Mouse (Mus musculus) olfactory bulb, adult 2 months (tissue): Measurements from ENCODE around the gene Dip2c. TPM values are rescaled to one million over a fixed set of nuclear protein-coding genes. Genes with fewer than 3 reads are reported as not detected.

Experiments used
- H3K27ac ChIP-seq: fragments of 200-500 bp; 2 replicates; pipeline ENCODE4 v1.5.1; 2012; ENCODE audit warnings: low read depth, low read length; ENCODE audit not compliant: insufficient read depth
- H3K4me1 ChIP-seq: fragments of 200-500 bp; 2 replicates; pipeline ENCODE4 v1.6.1; 2012; ENCODE audit warnings: low read length; ENCODE audit not compliant: control insufficient read depth, insufficient read depth
- H3K4me3 ChIP-seq: fragments of 200-500 bp; 2 replicates; pipeline ENCODE4 v1.5.1; 2012; ENCODE audit warnings: mild to moderate bottlenecking, low read depth, low read length, moderate library complexity; ENCODE audit not compliant: insufficient read depth
- CTCF ChIP-seq: fragments of 200-500 bp; IDR thresholded peaks from 2 replicates; pipeline ENCODE4 v1.5.1; 2012; ENCODE audit warnings: low read depth, mild to moderate bottlenecking, low read length, moderate library complexity; ENCODE audit not compliant: insufficient read depth
- POLR2A ChIP-seq: fragments of 200-500 bp; IDR thresholded peaks from 2 replicates; pipeline ENCODE4 v1.6.1; 2012; ENCODE audit warnings: mild to moderate bottlenecking, low read depth, low read length, moderate library complexity; ENCODE audit not compliant: insufficient read depth
- WGBS: fragments of 180-500 bp; shearing (Covaris S2); methylation state at CpG from one replicate; pipeline ENCODE4 v1.1.7; 2018; 5-methylcytosine and 5-hydroxymethylcytosine counted together
- polyA plus RNA-seq: library from polyadenylated mRNA; stranded (reverse); fragments of >200 nt; gene quantifications from 2 replicates; pipeline ENCODE4 v1.2.4, GENCODE M21; 2012; ENCODE audit warnings: low replicate concordance; ENCODE audit not compliant: missing spikeins, insufficient read depth, insufficient read length

Dip2c gene
- polyA plus RNA-seq, 1 experiment = 117 TPM

DNA sequence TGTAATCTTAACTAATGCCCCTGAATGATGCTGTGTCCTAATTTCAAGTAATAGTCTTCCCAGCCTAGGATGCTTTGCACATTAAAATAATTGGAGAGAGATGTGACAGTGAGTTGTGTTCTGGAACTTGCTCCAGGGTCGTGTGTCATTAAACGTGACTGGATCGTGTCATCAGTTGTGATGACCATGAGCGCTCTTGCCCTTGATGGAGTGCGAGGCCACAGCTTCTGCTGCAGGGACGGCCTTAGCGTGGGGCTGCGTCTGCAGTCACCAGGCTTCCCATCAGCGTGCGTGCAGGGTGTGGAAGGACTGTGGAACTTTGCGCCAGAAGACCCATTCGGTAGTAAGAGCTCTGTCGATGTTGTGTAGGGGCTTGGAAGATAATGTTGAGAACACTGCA, 372.4 kb downstream of the Dip2c start:
- no peak overlapping the region for H3K4me3 ChIP-seq
- H3K27ac ChIP-seq = no peak overlapping the region
- TF ChIP-seq CTCF (no peak), POLR2A (no peak)
- WGBS = 96% methylated on average over 13 of the region's 13 CpGs
- peaks cover 6% of the 10 kb centered on the region for H3K4me1 ChIP-seq

DNA sequence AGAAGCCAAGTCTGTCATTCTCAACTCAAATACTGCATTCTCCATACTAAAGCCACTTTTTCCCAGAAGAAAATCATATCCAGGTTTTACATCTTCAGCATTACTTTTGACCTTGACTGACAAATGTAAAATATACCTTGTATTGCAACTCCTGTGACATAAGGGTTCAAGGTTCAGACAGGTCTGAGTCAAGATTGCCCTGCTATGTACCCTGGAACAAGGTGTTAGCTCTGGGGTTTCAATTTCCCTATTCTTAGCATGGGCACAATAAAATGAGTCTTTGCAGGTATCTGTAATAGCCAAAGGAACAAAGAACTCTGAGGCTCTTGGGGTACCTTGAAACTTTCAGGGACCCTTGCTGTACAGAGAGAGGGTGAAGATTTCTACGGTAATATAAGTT, 373.6 kb downstream of the Dip2c start:
- TF ChIP-seq CTCF (no peak), POLR2A (no peak)
- 100% methylated on average over 1 of the region's 1 CpGs for WGBS
- H3K27ac ChIP-seq = no peak overlapping the region

DNA sequence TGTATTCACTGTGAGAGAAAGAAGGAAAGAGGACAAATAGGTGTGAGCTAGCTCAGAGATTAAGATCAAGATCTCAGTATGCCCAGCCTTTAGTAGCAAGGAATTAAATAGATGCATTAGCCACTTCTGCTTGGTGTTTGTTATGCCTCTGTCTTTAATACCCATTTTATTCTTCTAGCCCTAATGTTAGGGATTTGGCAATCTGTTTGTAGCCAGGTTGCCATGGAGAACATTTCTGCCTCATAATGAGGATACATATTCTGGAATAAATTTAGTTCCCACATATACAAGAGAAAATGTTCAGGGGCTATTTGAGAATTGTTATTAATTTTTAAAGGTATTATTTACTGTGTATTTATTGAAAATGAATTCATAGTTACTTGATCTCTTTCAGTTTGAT, 374.3 kb downstream of the Dip2c start:
- Histone ChIP-seq H3K27ac (no peak overlapping the region), H3K4me3 (no peak overlapping the region), H3K4me1 (peaks cover 3% of the 10 kb centered on the region; the same call in 1 of the 2 replicates)
- TF ChIP-seq POLR2A = no peak
- no peak for TF ChIP-seq CTCF

More for the DNA sequence above, 373.6 kb downstream of the Dip2c start:
- H3K4me3 ChIP-seq = no peak overlapping the region
- peaks cover 6% of the 10 kb centered on the region for H3K4me1 ChIP-seq

DNA sequence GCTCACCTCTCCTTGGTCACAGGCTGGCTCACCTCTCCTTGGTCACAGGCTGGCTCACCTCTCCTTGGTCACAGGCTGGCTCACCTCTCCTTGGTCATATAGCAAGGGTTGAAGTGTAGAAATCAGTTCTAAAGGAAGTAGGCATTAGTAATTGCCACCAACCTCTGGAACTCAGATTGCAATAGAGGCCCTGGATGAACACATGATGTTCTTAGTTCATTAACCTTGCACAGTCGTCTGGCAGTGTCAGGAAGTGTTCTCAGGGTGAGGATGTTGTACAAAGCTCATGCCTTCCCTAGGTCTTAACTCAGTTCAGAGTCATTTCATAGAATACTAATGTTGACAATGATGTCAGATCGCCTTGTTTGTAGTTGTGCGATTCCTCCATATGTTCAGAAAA, 376.7 kb downstream of the Dip2c start:
- TF ChIP-seq CTCF = no peak
- no peak for TF ChIP-seq POLR2A

DNA sequence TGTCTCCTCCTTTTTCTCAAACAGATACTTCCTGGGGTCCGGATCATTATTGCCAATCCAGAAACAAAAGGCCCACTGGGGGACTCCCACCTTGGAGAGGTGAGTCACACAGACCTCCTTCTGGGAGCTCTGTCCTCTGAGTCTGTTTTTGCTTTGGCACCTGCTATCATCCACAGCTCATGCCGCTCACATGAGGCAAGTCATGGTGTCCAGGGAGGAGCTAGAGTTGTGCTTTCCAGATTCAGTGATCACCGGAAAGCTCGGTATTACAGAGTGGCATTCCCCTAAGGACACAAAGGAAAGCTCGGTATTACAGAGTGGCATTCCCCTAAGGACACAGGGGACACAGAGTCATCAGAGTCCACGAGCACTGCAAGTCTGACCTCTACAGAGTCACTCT, 380.3 kb downstream of the Dip2c start:
- Histone ChIP-seq H3K4me3 (no peak overlapping the region), H3K27ac (no peak overlapping the region), H3K4me1 (no peaks in the 10 kb centered on the region)
- 91% methylated on average over 6 of the region's 6 CpGs for WGBS
- TF ChIP-seq POLR2A = no peak
- TF ChIP-seq CTCF = no peak

More for the DNA sequence above, 376.7 kb downstream of the Dip2c start:
- Histone ChIP-seq H3K4me3 (no peak overlapping the region), H3K27ac (no peak overlapping the region), H3K4me1 (peaks cover 3% of the 10 kb centered on the region; the same call in 1 of the 2 replicates)
- 82% methylated on average over 3 of the region's 3 CpGs for WGBS

DNA sequence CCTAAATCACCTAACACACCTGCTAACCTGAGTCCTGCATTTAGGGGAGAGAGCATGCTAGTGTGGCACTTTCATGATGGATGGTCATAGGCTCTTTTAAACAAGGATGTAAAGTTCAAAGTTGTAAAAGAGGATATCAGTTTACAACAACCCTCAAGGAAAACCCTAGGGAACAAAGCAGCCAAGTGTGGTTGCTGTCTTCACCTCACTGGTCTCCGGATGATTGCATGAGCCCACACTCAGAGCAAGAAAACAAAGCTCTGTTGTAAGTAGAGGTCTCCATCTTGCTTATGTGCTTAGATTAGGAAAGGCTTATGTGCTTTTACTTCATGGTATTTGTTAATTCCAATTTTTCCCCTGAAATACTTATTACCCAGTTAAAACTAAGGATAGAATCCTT, 384.4 kb downstream of the Dip2c start:
- Histone ChIP-seq H3K4me3 (no peak overlapping the region), H3K27ac (no peak overlapping the region), H3K4me1 (no peaks in the 10 kb centered on the region)
- TF ChIP-seq POLR2A (no peak), CTCF (no peak)
- WGBS = 77% methylated on average over 1 of the region's 1 CpGs

DNA sequence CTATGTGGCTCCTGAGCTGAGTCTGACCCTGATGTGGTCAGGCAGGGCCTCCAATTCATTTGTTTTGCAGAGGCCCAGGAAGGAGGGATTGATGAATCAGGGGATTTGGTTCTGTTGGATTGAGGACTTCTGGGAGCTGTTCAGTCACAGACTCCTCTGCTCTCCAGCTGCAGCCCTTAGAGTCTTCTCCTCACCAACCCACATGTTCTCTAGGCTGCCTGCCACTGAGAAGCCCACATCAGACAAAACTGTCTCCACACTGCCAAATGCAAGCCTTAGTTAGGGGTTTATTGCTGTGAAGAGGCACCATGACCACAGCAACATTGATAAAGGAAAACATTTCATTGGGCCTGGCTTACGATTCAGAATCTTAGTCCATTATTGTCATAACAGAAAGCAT, 387.3 kb downstream of the Dip2c start:
- H3K27ac ChIP-seq = no peak overlapping the region
- no peak for TF ChIP-seq CTCF
- TF ChIP-seq POLR2A = no peak
- no peak overlapping the region for H3K4me3 ChIP-seq
- H3K4me1 ChIP-seq = peaks cover 2% of the 10 kb centered on the region; the same call in 1 of the 2 replicates
- WGBS = 90% methylated on average over 1 of the region's 1 CpGs

DNA sequence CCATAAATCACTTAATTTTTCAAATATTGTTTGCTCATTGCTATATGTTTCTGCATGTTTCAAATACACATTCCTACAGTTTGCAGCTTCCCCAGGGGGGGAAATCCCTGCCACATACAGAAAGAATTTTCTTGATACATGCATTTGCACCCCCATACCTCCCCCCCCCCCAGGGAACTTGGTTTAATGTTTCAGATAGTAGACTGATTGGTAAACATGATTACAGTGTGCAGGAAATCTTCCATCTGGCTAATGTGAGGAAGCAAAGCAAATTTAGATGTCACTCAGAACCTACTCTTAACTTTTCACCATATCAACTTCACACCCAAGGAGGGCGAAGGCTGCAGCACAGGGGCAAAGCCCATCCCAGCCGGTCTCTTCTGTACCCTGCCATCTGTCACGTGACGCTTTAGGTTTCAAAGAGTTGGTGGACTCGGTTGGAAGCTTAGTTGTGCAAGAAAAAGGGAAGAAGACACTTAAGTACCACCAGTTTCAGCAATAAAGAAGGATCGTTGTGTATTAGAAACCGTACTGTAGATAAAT, 391.7 kb downstream of the Dip2c start:
- Histone ChIP-seq H3K27ac (no peak overlapping the region), H3K4me1 (peaks cover 2% of the 10 kb centered on the region; the same call in 1 of the 2 replicates), H3K4me3 (no peak overlapping the region)
- 58% methylated on average over 7 of the region's 7 CpGs for WGBS
- TF ChIP-seq CTCF (no peak), POLR2A (no peak)

DNA sequence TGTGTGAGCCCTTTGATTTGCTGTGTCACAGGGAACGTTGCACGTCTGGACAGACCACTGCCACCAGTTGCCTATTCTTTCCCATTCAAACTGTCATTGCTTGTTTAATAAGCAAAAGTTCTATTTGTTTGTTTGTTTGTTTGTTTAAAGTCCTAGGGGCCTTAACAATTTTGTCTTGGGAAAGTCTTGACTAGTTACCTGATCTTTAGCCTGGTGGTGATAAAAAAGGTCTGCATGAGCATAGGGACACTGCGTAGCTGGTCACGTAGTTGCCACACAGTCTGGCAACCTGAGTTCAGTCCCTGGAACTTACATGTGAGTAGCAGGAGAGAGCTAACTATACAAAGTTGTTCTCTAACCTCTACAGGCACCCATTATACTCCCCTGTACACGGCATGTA, 392.9 kb downstream of the Dip2c start:
- 88% methylated on average over 5 of the region's 5 CpGs for WGBS
- no peak overlapping the region for H3K4me3 ChIP-seq
- peaks cover 2% of the 10 kb centered on the region; the same call in 1 of the 2 replicates for H3K4me1 ChIP-seq
- TF ChIP-seq CTCF (no peak), POLR2A (no peak)
- H3K27ac ChIP-seq = no peak overlapping the region

DNA sequence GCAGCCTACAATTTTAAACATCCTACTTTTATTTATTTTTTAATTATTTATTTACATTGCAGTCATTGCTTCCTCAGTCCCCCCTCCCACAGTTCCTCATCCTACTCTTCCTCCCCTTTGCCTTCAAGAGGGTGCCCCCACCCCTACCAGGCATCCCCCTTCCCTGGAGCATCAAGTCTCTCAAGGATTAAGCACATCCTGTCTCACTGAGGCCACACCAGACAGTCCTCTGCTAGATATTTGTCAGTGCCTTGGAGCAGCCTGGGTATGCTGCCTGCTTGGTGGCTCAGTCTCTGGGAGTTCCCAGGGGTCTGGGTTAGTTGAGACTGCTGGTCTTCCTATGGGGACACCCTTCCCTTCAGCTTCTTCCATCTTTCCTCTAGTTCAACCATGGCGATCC, 397.8 kb downstream of the Dip2c start:
- no peaks in the 10 kb centered on the region for H3K4me1 ChIP-seq
- TF ChIP-seq CTCF (no peak), POLR2A (no peak)
- no peak overlapping the region for H3K27ac ChIP-seq
- H3K4me3 ChIP-seq = no peak overlapping the region
- 100% methylated on average over 1 of the region's 1 CpGs for WGBS
